Mouse (Mus musculus) CH12.LX (cell line): ENCODE data around the gene Cracr2a. TPM values are rescaled to one million over a fixed set of nuclear protein-coding genes. Genes with fewer than 3 reads are reported as not detected.
"Not testable (repeated sequence)": the region's sequence is repeated elsewhere in the genome, so short reads cannot be mapped to it uniquely, and the experiment has no call there.

Source experiments
- DNase-seq: peaks from one replicate; pipeline ENCODE4 v3.0.0-alpha.2; 2013; ENCODE audit errors: extremely low read depth
- H3K27ac ChIP-seq: 2 replicates; pipeline ENCODE4 v1.5.1; 2012; ENCODE audit warnings: low read depth, mild to moderate bottlenecking, control low read depth, moderate library complexity; ENCODE audit not compliant: insufficient read depth
- H3K27me3 ChIP-seq: replicated peaks from 2 replicates; pipeline ENCODE3; 2012; ENCODE audit warnings: inconsistent platforms
- H3K36me3 ChIP-seq, 2 experiments: replicated peaks in 1 of 2; 2 replicates each; pipeline versions ENCODE3 to v1.6.1; 2012; ENCODE audit warnings: inconsistent platforms in 1 of 2, low read length in 1 of 2, mild to moderate bottlenecking in 1 of 2, mixed read lengths in 1 of 2, moderate library complexity in 1 of 2; ENCODE audit not compliant: control insufficient read depth in 1 of 2, insufficient read depth in 1 of 2
- H3K4me1 ChIP-seq, 2 experiments: 2 replicates each; pipeline ENCODE4 v1.6.1; 2012; ENCODE audit warnings: inconsistent platforms in 1 of 2, moderate library complexity in 1 of 2; ENCODE audit not compliant: insufficient read depth in 2 of 2, control insufficient read depth in 1 of 2
- H3K4me2 ChIP-seq: 2 replicates; pipeline ENCODE4 v1.6.1; 2012; ENCODE audit warnings: low read depth, mild to moderate bottlenecking, control low read depth; ENCODE audit not compliant: poor library complexity, insufficient read depth, severe bottlenecking
- H3K4me3 ChIP-seq, 3 experiments: fragments of 150-350 bp in 1 of 3; sonication (generic) in 1 of 3; replicated peaks in 1 of 3; 2 replicates each; pipeline versions ENCODE3 to v1.5.1; 2011 to 2012; ENCODE audit warnings: low read depth in 2 of 3, low read length in 2 of 3, mild to moderate bottlenecking in 2 of 3, moderate library complexity in 2 of 3, control low read depth in 1 of 3, improper control_type of control experiment in 1 of 3, inconsistent platforms in 1 of 3, mixed read lengths in 1 of 3; ENCODE audit not compliant: poor library complexity in 1 of 3
- H3K79me2 ChIP-seq: replicated peaks from 2 replicates; pipeline ENCODE4 v1.6.1; 2012; ENCODE audit warnings: mild to moderate bottlenecking, moderate library complexity; ENCODE audit not compliant: control insufficient read depth, poor library complexity, insufficient read depth, severe bottlenecking; ENCODE audit errors: extremely low read depth
- H3K9ac ChIP-seq: 2 replicates; pipeline ENCODE4 v1.6.1; 2012; ENCODE audit warnings: low read depth, mild to moderate bottlenecking, control low read depth, moderate library complexity; ENCODE audit not compliant: insufficient read depth
- H3K9me3 ChIP-seq: replicated peaks from 2 replicates; pipeline ENCODE3; 2012; ENCODE audit warnings: low read length, inconsistent platforms, mixed read lengths
- BHLHE40 ChIP-seq: IDR thresholded peaks from 2 replicates; pipeline ENCODE4 v1.6.1; 2011; ENCODE audit warnings: mild to moderate bottlenecking, low read depth, low read length, improper control_type of control experiment
- CHD2 ChIP-seq: IDR thresholded peaks from 2 replicates; pipeline ENCODE4 v1.6.1; 2011; ENCODE audit warnings: low read length, improper control_type of control experiment
- CTCF ChIP-seq, 2 experiments: IDR thresholded peaks in 1 of 2; conservative IDR thresholded peaks in 1 of 2; 2 replicates each; pipeline ENCODE4 v1.5.1; 2011 to 2012; ENCODE audit warnings: low read depth in 2 of 2, low read length in 2 of 2, improper control_type of control experiment in 1 of 2, inconsistent platforms in 1 of 2, mild to moderate bottlenecking in 1 of 2, moderate library complexity in 1 of 2
- MAX ChIP-seq: IDR thresholded peaks from 2 replicates; pipeline ENCODE4 v1.6.1; 2011; ENCODE audit warnings: low read length, improper control_type of control experiment
- MAZ ChIP-seq: IDR thresholded peaks from 2 replicates; pipeline ENCODE4 v1.6.1; 2012; ENCODE audit warnings: low read depth, mild to moderate bottlenecking, inconsistent platforms, low read length, improper control_type of control experiment, moderate library complexity
- MXI1 ChIP-seq: IDR thresholded peaks from 2 replicates; pipeline ENCODE4 v1.6.1; 2011; ENCODE audit warnings: mild to moderate bottlenecking, low read depth, low read length, improper control_type of control experiment
- MYC ChIP-seq: IDR thresholded peaks from 2 replicates; pipeline ENCODE4 v1.6.1; 2011; ENCODE audit warnings: low read depth, mild to moderate bottlenecking, improper control_type of control experiment, low read length
- NELFE ChIP-seq: IDR thresholded peaks from 2 replicates; pipeline ENCODE4 v1.6.1; 2011; ENCODE audit warnings: low read depth, low read length, improper control_type of control experiment
- NRF1 ChIP-seq: IDR thresholded peaks from 2 replicates; pipeline ENCODE4 v1.6.1; 2014; ENCODE audit warnings: low read depth, mild to moderate bottlenecking, inconsistent platforms, low read length, improper control_type of control experiment, moderate library complexity
- RAD21 ChIP-seq: IDR thresholded peaks from 2 replicates; pipeline ENCODE4 v1.6.1; 2011; ENCODE audit warnings: low read depth, mild to moderate bottlenecking, low read length, improper control_type of control experiment, moderate library complexity
- SIN3A ChIP-seq: IDR thresholded peaks from 2 replicates; pipeline ENCODE4 v1.6.1; 2012; ENCODE audit warnings: low read length, improper control_type of control experiment, inconsistent platforms
- SMC3 ChIP-seq: IDR thresholded peaks from 2 replicates; pipeline ENCODE4 v1.6.1; 2011; ENCODE audit warnings: low read depth, low read length, improper control_type of control experiment
- TCF12 ChIP-seq: IDR thresholded peaks from 2 replicates; pipeline ENCODE4 v1.6.1; 2014; ENCODE audit warnings: low read depth, mild to moderate bottlenecking, inconsistent platforms, low read length, improper control_type of control experiment
- UBTF ChIP-seq: IDR thresholded peaks from 2 replicates; pipeline ENCODE4 v1.6.1; 2012; ENCODE audit warnings: low read depth, mild to moderate bottlenecking, inconsistent platforms, low read length, improper control_type of control experiment, moderate library complexity
- USF1 ChIP-seq: IDR thresholded peaks from 2 replicates; pipeline ENCODE4 v1.6.1; 2014; ENCODE audit warnings: low read depth, mild to moderate bottlenecking, inconsistent platforms, low read length, improper control_type of control experiment
- ZNF384 ChIP-seq: IDR thresholded peaks from 2 replicates; pipeline ENCODE4 v1.6.1; 2012; ENCODE audit warnings: low read depth, low read length, improper control_type of control experiment, inconsistent platforms
- dilution Hi-C: fragments of 300-500 bp; cut with MboI; formaldehyde crosslinking; loops from 2 replicates; pipeline ENCODE4 v1.14.3; 2020; ENCODE audit warnings: low sequenced_read_pairs; ENCODE audit not compliant: extremely low pct_unique_long_range_greater_than_20kb, extremely low pct_ligation_motif_present
- in situ Hi-C: fragments of 300-500 bp; cut with MboI; formaldehyde crosslinking; loops from 3 replicates; pipeline ENCODE4 v1.14.3; 2019; ENCODE audit warnings: low sequenced_read_pairs, low pct_ligation_motif_present, low pct_unique_long_range_greater_than_20kb, mixed read lengths
- polyA plus RNA-seq: library from polyadenylated mRNA; unstranded; fragments of >175 nt; gene quantifications from 2 replicates; pipeline ENCODE4 v1.2.1, GENCODE M21; 2012; ENCODE audit warnings: low read depth; ENCODE audit not compliant: insufficient read length
- total RNA-seq, 2 experiments: library from RNA; depleted of rRNA; stranded (reverse); fragments of 300-350 nt in 1 of 2; fragments of >200 nt in 1 of 2; gene quantifications; 2 replicates each; pipeline ENCODE4 v1.2.3; 2012 to 2014

Cracr2a gene
- 1.2 and 1.4 TPM in 2 replicates for total RNA-seq (2012; rRNA removed)
- total RNA-seq (2014; rRNA removed) = 0.53 and 1.5 TPM in 2 replicates
- 1.6 and 1.8 TPM in 2 replicates for polyA plus RNA-seq

GRCm38 (mm10) chr6:127561231-127562020, at the start of gene Cracr2a:
Gene Cracr2a, plus strand, starts transcription at chr6:127561338.
- DNase-seq = peak; percentile 69
- Histone ChIP-seq H3K9me3 (no peaks in the 10 kb centered on the region), H3K4me3 (peak within 1 kb of the TSS; percentile 53 to 62 (median 57)), H3K27ac (no peak within 1 kb of the TSS), H3K27me3 (peaks cover 33% of the 10 kb centered on the region), H3K79me2 (no peaks in the 10 kb centered on the region), H3K4me1 (peaks cover 9 to 19% of the 10 kb centered on the region in 2 experiments), H3K4me2 (peak within 1 kb of the TSS; percentile 42), H3K36me3 (no peaks in the 10 kb centered on the region), H3K9ac (peak within 1 kb of the TSS; percentile 4; the same call in 1 of the 2 replicates)
- TF ChIP-seq UBTF (0 out of 2 replicates have a peak, but pooled peaks have one; percentile 51), ZNF384 (peak; percentile 89), MXI1 (peak; percentile 74), SMC3 (peak; percentile 38), MYC (peak; percentile 98), TCF12 (0 out of 2 replicates have a peak, but pooled peaks have one; percentile 16), SIN3A (no peak), NELFE (no peak), CHD2 (no peak), MAZ (no peak), NRF1 (peak; percentile 62), RAD21 (peak; percentile 30), USF1 (peak; percentile 58), BHLHE40 (peak; percentile 86), CTCF (conservative IDR thresholded peaks at IDR 0.05 in 1 of 2, IDR thresholded peaks at IDR 0.05 in 1 of 2; ENCODE audit: low read depth in 2 of 2, low read length in 2 of 2) (peak; percentile 40 to 75; a peak in 3 of 4 replicates), MAX (peak; percentile 91; the same call in 1 of the 2 replicates)
- dilution Hi-C loops = no loop called here
- in situ Hi-C loops = no loop called here

GRCm38 (mm10) chr6:127513776-127514175, 47.4 kb upstream of the Cracr2a start:
- H3K36me3 ChIP-seq, in situ Hi-C loops, H3K9ac ChIP-seq, H3K4me3 ChIP-seq, dilution Hi-C loops, H3K4me1 ChIP-seq, H3K27me3 ChIP-seq, DNase-seq, H3K4me2 ChIP-seq, H3K79me2 ChIP-seq, H3K27ac ChIP-seq: not testable (repeated sequence)
- peaks cover 13% of the 10 kb centered on the region for H3K9me3 ChIP-seq
